Mouse (Mus musculus) hindbrain, embryonic 16.5 days (tissue): ENCODE measurements around the gene Gm28047. TPM values are rescaled to one million over a fixed set of nuclear protein-coding genes. Genes with fewer than 3 reads are reported as not detected.

ENCODE experiments used
- ATAC-seq: fragments of 200-750 bp; cut with Nextera tagmentation; 2 replicates; pipeline ENCODE4 v1.8.0; 2017; ENCODE audit warnings: moderate TSS enrichment, moderate library complexity
- H3K27ac ChIP-seq: fragments of 300-500 bp; sonication (generic); 2 replicates; pipeline ENCODE4 v1.5.1; 2014; ENCODE audit warnings: low read depth, mild to moderate bottlenecking, control low read depth, low read length, moderate library complexity
- H3K27me3 ChIP-seq: fragments of 300-500 bp; sonication (generic); replicated peaks from 2 replicates; pipeline ENCODE4 v1.6.1; 2014; ENCODE audit warnings: low read length; ENCODE audit not compliant: control insufficient read depth, insufficient read depth
- H3K36me3 ChIP-seq: fragments of 300-500 bp; sonication (generic); 2 replicates; pipeline ENCODE4 v1.6.1; 2014; ENCODE audit warnings: mild to moderate bottlenecking, low read length, moderate library complexity, mixed read lengths; ENCODE audit not compliant: control insufficient read depth, insufficient read depth
- H3K4me1 ChIP-seq: fragments of 300-500 bp; sonication (generic); 2 replicates; pipeline ENCODE4 v1.6.1; 2014; ENCODE audit warnings: low read depth, low read length; ENCODE audit not compliant: control insufficient read depth, insufficient read depth
- H3K4me2 ChIP-seq: fragments of 300-500 bp; sonication (generic); 2 replicates; pipeline ENCODE4 v1.6.1; 2014; ENCODE audit warnings: mild to moderate bottlenecking, low read length, control low read depth, moderate library complexity
- H3K4me3 ChIP-seq: fragments of 300-500 bp; sonication (generic); 2 replicates; pipeline ENCODE4 v1.5.1; 2014; ENCODE audit warnings: mild to moderate bottlenecking, low read length, control low read depth, moderate library complexity
- H3K9ac ChIP-seq: fragments of 300-500 bp; sonication (generic); 2 replicates; pipeline ENCODE4 v1.6.1; 2014; ENCODE audit warnings: low read depth, mild to moderate bottlenecking, control low read depth, low read length, moderate library complexity
- H3K9me3 ChIP-seq: fragments of 300-500 bp; sonication (generic); 2 replicates; pipeline ENCODE4 v1.6.1; 2014; ENCODE audit warnings: mild to moderate bottlenecking, low read length, moderate library complexity; ENCODE audit not compliant: control insufficient read depth
- WGBS: fragments of 180-500 bp; shearing (Covaris S2); extraction: QIAGEN DNeasy Blood & Tissue Kit; methylation state at CpG from one replicate; pipeline ENCODE4 v1.1.7; 2014; 5-methylcytosine and 5-hydroxymethylcytosine counted together
- polyA plus RNA-seq: library from polyadenylated mRNA; unstranded; fragments of >200 nt; fragmentation: Nextera tagmentation; extraction: Ambion mirVana; gene quantifications from 2 replicates; pipeline ENCODE4 v1.2.1, GENCODE M21; 2015

Gm28047 gene
- polyA plus RNA-seq, 1 experiment from 2014 or later: not detected

GRCm38 (mm10) chr15:102516728-102517404 is 108.0 kb downstream of the Gm28047 start, which contains the start of gene Map3k12:
TSS of gene Map3k12 (minus strand) at chr15:102517064.
- WGBS: under 1% methylated on average over 43 of the region's 43 CpGs

DNA sequence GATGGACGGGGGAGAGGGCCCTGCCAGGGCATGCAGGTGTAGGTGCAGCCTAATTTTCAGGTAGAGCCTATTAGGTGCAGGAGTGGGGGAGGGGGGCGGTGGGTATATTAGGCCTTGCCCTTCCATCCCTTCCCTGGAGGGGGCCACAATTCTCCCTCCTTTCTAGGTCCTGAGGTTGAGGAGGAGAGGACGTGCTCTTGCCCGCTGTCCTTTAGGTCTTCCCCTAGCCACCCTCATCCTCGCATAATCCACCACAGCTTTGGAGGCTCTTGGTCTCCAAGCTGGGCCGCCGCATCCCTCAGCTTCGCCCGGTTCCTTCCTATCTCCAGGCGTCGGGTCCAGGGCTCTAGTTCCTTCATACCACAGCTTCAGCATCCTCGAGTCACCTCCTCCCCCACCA is 108.6 kb downstream of the Gm28047 start:
- Histone ChIP-seq H3K4me2 (peak overlapping the region; percentile 94), H3K9me3 (no peaks in the 10 kb centered on the region), H3K36me3 (peaks cover 3% of the 10 kb centered on the region; the same call in 1 of the 2 replicates), H3K27ac (peak overlapping the region; percentile 100), H3K9ac (peak overlapping the region; percentile 88), H3K4me3 (peak overlapping the region; percentile 75), H3K4me1 (peaks cover 46% of the 10 kb centered on the region), H3K27me3 (no peaks in the 10 kb centered on the region)
- no peak for ATAC-seq
- 2% methylated on average over 12 of the region's 12 CpGs for WGBS

More at GRCm38 (mm10) chr15:102516728-102517404, 108.0 kb downstream of the Gm28047 start, which contains the start of gene Map3k12:
- H3K9ac ChIP-seq: peak within 1 kb of the TSS; percentile 88
- H3K9me3 ChIP-seq: no peaks in the 10 kb centered on the region
- peak within 1 kb of the TSS; percentile 75 for H3K4me3 ChIP-seq
- ATAC-seq: peak; percentile 12
- peak within 1 kb of the TSS; percentile 100 for H3K27ac ChIP-seq
- no peaks in the 10 kb centered on the region for H3K27me3 ChIP-seq
- H3K4me1 ChIP-seq: peaks cover 40% of the 10 kb centered on the region
- peaks cover 7% of the 10 kb centered on the region; the same call in 1 of the 2 replicates for H3K36me3 ChIP-seq
- peak within 1 kb of the TSS; percentile 94 for H3K4me2 ChIP-seq

DNA sequence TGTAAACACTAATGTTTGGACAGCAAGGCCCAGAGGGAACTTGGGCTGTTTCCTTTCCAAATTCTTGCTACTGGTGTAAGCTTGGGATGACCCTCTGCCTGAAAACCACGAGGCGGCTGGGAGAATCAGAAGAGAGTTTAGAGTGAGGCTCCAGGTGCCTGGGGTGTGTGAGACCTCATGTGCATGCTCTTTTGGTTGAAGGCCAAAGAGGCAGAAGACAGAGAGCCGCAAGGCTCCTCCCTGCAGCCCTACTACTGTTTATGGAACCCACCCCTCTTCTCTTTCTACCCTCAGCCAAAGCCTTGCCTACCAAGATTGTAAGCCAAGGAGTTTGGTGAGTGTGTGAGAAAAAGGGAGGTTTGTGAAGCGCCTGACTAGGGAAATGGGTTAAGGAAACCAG is 109.1 kb downstream of the Gm28047 start:
- WGBS: 49% methylated on average over 4 of the region's 4 CpGs
- Histone ChIP-seq H3K36me3 (0 out of 2 replicates have a peak, but pooled peaks cover 2% of the 10 kb centered on the region), H3K4me1 (peaks cover 51% of the 10 kb centered on the region)

DNA sequence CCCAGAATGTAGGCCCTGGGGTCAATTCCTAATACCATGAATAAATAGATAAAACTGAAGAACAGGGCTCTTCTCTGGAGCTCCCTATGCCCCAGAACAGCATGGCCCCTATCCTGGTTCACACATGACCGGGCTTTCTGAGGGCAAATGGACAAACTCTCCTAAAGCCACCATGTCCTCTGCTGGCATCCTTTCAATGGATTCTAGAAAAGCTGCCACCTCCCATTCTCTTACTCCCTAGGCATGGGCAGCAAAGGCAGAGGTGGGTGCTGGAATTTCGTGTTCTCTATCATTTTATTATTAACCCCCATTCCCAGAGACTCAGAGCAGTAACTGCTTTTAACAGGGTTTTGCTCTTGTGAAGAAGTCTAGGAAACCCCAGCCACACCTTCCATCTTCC is 109.6 kb downstream of the Gm28047 start:
- H3K36me3 ChIP-seq: no peaks in the 10 kb centered on the region
- H3K4me1 ChIP-seq: peaks cover 52% of the 10 kb centered on the region
- 85% methylated on average over 2 of the region's 2 CpGs for WGBS
- peak overlapping the region; percentile 94 for H3K4me2 ChIP-seq
- no peak for ATAC-seq
- no peaks in the 10 kb centered on the region for H3K9me3 ChIP-seq
- H3K27me3 ChIP-seq: no peaks in the 10 kb centered on the region
- no peak overlapping the region for H3K27ac ChIP-seq
- H3K9ac ChIP-seq: 0 out of 2 replicates have a peak overlapping the region, but pooled peaks have one; percentile 33
- H3K4me3 ChIP-seq: peak overlapping the region; percentile 75

More for the DNA sequence above, 109.1 kb downstream of the Gm28047 start:
- Histone ChIP-seq H3K27ac (peak overlapping the region; percentile 100), H3K9ac (peak overlapping the region; percentile 88), H3K9me3 (no peaks in the 10 kb centered on the region), H3K27me3 (no peaks in the 10 kb centered on the region), H3K4me2 (peak overlapping the region; percentile 94), H3K4me3 (peak overlapping the region; percentile 75)
- no peak for ATAC-seq

DNA sequence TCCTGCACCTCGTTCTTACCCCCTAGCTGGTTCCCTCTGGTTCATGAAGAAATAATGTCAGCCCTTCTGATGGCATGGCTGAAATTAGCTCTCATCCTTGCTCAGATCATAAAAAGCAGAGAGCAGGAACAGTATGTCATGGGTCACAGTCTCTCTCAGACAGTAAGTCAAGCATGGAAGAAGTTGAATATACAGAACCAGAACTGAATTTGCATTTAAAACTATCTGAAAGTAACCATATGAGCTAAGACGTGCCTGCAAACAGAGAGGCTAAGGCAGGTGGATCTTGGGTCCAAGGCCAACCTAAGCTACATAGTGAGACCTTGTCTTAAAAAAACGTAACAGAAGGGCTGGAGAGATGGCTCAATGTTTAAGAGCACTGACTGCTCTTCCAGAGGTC is 111.9 kb downstream of the Gm28047 start:
- Histone ChIP-seq H3K4me1 (peaks cover 56% of the 10 kb centered on the region), H3K27ac (no peak overlapping the region), H3K36me3 (no peaks in the 10 kb centered on the region), H3K27me3 (no peaks in the 10 kb centered on the region), H3K9me3 (no peaks in the 10 kb centered on the region), H3K9ac (no peak overlapping the region), H3K4me3 (no peak overlapping the region), H3K4me2 (no peak overlapping the region)
- 85% methylated on average over 3 of the region's 3 CpGs for WGBS
- no peak for ATAC-seq

- H3K9ac ChIP-seq: peak overlapping the region; percentile 35; the same call in 1 of the 2 replicates
Measured at GRCm38 (mm10) chr15:102512471-102512870, 112.4 kb downstream of the Gm28047 start.

GRCm38 (mm10) chr15:102512010-102512409 is 112.9 kb downstream of the Gm28047 start:
- H3K36me3 ChIP-seq: no peaks in the 10 kb centered on the region
- H3K27ac ChIP-seq: peak overlapping the region; percentile 94
- H3K4me3 ChIP-seq: no peak overlapping the region
- 18% methylated on average over 5 of the region's 5 CpGs for WGBS
- H3K9me3 ChIP-seq: no peaks in the 10 kb centered on the region
- no peaks in the 10 kb centered on the region for H3K27me3 ChIP-seq
- no peak for ATAC-seq
- H3K9ac ChIP-seq: peak overlapping the region; percentile 39
- peak overlapping the region; percentile 87 for H3K4me2 ChIP-seq
- peaks cover 56% of the 10 kb centered on the region for H3K4me1 ChIP-seq

More at GRCm38 (mm10) chr15:102512471-102512870, 112.4 kb downstream of the Gm28047 start:
- H3K4me1 ChIP-seq: peaks cover 56% of the 10 kb centered on the region
- no peaks in the 10 kb centered on the region for H3K27me3 ChIP-seq
- no peak overlapping the region for H3K4me2 ChIP-seq
- ATAC-seq: no peak
- no peak overlapping the region for H3K4me3 ChIP-seq
- no peaks in the 10 kb centered on the region for H3K9me3 ChIP-seq
- no peaks in the 10 kb centered on the region for H3K36me3 ChIP-seq
- H3K27ac ChIP-seq: peak overlapping the region; percentile 25; the same call in 1 of the 2 replicates

- Histone ChIP-seq H3K4me1 (peaks cover 56% of the 10 kb centered on the region), H3K9me3 (no peaks in the 10 kb centered on the region), H3K27me3 (no peaks in the 10 kb centered on the region), H3K4me3 (peak overlapping the region; percentile 69; the same call in 1 of the 2 replicates), H3K9ac (peak overlapping the region; percentile 39), H3K27ac (peak overlapping the region; percentile 94), H3K4me2 (peak overlapping the region; percentile 87), H3K36me3 (no peaks in the 10 kb centered on the region)
- no peak for ATAC-seq
- WGBS: 2% methylated on average over 6 of the region's 6 CpGs
Measured at GRCm38 (mm10) chr15:102511285-102511833, 113.5 kb downstream of the Gm28047 start.

GRCm38 (mm10) chr15:102510590-102511284 is 114.1 kb downstream of the Gm28047 start:
- peak overlapping the region; percentile 87 for H3K4me2 ChIP-seq

More at GRCm38 (mm10) chr15:102510590-102511284, 114.1 kb downstream of the Gm28047 start:
- no peaks in the 10 kb centered on the region for H3K27me3 ChIP-seq
- ATAC-seq: peak; percentile 94
- peak overlapping the region; percentile 69 for H3K4me3 ChIP-seq
- 2% methylated on average over 33 of the region's 34 CpGs for WGBS
- peaks cover 53% of the 10 kb centered on the region for H3K4me1 ChIP-seq
- peak overlapping the region; percentile 82 for H3K9ac ChIP-seq
- H3K27ac ChIP-seq: peak overlapping the region; percentile 94
- H3K36me3 ChIP-seq: no peaks in the 10 kb centered on the region
- H3K9me3 ChIP-seq: no peaks in the 10 kb centered on the region
